Mouse (Mus musculus) C2C12 (cell line): ENCODE data around the gene Cmtr1.

Experiments used
- CTCF ChIP-seq: IDR thresholded peaks from one replicate; pipeline ENCODE4 v1.5.1; 2011; ENCODE audit not compliant: control insufficient read depth, insufficient read depth, insufficient read length
- MAX ChIP-seq: IDR thresholded peaks from one replicate; pipeline ENCODE4 v1.6.1; 2011; ENCODE audit warnings: mild to moderate bottlenecking, control low read depth
- MYOD1 ChIP-seq: IDR thresholded peaks from one replicate; pipeline ENCODE4 v1.6.1; 2011; ENCODE audit warnings: low read depth; ENCODE audit not compliant: control insufficient read depth, insufficient read length
- MYOG ChIP-seq: IDR thresholded peaks from one replicate; pipeline ENCODE4 v1.6.1; 2011; ENCODE audit not compliant: control insufficient read depth, insufficient read length; ENCODE audit errors: extremely low read depth
- USF1 ChIP-seq: IDR thresholded peaks from one replicate; pipeline ENCODE4 v1.6.1; 2011; ENCODE audit warnings: low read depth, mild to moderate bottlenecking, control low read depth, moderate library complexity

DNA sequence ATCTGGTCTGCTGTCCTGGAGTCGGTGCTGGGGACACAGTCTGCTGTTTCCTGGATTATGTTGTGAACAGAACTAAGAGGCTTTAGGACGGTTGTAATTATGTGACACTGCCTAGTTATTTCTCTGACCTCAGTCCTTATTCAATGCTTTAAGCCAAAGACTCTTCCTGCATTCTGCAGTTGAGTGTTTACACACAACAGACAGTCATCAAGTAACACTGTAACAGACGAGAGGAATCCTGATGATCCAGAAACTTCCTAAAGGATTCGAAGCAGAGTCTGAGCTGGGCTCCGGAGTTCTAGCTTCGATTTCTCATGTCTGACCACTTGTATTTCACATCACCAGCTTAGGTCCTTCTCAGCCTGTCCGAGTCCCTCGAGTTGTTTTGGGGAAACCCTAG, 18.1 kb downstream of the Cmtr1 start:
- no peak for TF ChIP-seq CTCF
- no peak for TF ChIP-seq USF1
- TF ChIP-seq MYOD1: no peak
- TF ChIP-seq MAX: no peak
- TF ChIP-seq MYOG: no peak
